Mouse (Mus musculus) monocyte, adult 2 months (primary cell): Measurements from ENCODE around the gene Ghdc.

Experiments used
- DNase-seq, 2 experiments: peaks; one replicate each; pipeline ENCODE4 v3.0.0; 2022; ENCODE audit warnings: low spot score in 2 of 2, low read depth in 1 of 2

The Ghdc gene

DNA sequence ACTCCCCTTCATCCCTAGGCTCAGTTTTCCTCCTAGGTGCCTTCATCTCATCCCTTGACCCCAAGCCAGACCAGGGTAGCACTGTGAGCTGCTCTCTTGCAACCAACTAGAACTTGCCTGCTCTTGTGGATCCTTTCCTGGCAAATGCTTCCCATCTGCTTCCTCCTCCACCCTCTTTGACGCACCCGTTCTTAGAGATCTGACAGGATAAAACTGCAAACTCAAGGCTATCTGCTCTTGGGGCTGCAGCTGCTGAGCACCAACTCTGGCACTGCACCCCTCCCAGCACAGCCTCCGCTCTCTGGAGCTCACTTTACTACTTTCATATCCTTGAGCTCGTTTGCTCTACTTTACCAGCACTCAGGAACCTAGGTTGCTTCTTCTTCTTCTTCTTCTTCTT is 22.1 kb downstream of the Ghdc start:
- DNase-seq: no peak

DNA sequence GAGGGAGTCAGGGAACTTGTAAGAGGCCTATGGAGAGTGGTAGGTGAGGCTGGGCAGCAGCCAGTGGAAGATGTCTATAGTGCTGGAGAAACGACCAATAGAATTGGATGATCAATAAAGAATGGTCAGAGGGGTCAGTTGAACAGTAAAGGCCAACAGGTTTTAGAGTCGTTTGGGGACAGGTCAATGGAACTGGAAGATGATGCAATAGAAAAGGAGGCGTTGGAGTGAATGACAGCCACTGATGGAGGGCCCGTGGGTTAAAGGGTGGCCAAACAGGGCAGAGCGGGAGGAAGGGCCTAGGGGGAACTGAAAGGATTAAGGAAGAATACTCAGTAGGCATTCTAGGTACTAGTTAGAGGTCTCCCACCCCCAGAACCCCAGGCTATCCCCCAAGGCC is 23.6 kb downstream of the Ghdc start:
- DNase-seq: no peak

DNA sequence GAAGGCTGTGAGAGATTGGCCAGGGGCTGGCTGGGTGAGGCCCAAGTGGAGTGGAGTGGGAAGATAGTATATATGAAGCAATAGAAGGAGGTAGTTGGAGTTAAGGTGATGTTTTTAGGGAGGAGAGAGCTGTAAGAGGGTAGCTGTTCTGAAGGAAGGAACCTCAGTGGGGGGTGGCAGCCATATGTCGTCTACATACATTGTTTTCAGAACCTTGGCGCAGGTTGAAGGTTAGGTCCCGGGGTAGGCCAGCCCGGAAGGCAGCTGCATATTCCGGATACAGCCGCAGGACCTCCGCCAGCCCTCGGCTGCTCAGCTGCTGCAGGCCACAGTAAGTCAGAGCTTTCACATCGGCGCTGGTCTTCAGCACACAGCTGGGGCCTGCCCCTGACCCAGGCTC is 24.2 kb downstream of the Ghdc start:
- DNase-seq: no peak

DNA sequence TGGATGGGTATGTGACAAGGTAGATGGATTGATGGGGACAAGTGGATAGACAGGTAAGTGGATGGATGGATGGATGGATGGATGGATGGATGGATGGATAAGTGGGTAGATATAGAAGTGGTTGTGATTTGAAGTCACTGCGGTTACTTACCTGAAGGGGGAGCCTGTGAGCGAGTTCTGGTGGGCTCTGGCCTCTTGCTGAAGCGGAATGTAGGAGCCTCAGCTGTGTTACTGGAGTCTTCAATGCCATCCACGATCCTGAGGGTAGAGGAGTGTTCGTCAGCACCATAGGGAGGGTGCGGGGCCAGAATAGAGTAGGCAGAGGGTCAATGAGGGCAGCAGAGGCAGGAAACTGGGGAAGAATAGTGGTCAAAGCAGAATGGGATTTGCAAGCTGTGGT is 25.7 kb downstream of the Ghdc start:
- DNase-seq: no peak

DNA sequence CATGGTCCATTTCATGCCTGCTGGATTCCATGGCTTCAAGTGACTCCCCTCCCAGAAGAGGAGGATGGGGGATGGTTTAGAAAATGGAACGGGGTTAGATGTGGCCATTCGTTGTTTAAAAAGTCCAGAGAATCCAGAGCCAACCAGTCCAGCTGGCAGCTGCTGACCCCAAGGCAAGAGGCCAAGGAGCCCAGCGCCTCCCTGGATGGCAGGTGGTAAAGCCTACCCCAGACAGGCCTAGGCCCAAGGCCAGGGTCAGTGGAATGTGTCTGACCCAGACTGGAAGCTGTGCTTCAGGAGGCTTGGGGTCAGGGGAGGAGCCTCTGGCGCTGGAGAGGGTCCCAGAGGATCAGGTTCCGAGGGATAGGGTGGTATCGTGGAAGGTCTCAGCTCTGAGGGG is 29.4 kb downstream of the Ghdc start:
- DNase-seq: no peak

DNA sequence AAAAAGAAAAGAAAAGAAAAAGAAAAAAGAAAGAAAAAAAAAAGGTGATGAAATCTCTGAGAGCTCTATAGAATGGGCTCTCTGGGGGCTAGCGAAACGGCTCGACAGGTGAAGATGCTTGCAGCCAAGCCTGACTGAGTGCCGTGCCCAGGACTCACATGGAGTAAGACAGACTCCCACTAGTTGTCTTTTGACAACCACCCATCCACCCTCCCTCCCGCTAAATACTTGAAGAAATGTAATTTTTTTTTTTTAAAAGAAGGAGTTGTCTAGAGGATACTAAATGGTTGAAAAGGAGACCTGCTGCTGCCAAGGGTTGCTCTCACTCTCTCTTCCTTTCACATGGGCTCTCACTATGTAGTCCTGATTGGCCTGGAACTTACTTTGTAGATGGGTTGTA is 32.0 kb downstream of the Ghdc start:
- no peak for DNase-seq

DNA sequence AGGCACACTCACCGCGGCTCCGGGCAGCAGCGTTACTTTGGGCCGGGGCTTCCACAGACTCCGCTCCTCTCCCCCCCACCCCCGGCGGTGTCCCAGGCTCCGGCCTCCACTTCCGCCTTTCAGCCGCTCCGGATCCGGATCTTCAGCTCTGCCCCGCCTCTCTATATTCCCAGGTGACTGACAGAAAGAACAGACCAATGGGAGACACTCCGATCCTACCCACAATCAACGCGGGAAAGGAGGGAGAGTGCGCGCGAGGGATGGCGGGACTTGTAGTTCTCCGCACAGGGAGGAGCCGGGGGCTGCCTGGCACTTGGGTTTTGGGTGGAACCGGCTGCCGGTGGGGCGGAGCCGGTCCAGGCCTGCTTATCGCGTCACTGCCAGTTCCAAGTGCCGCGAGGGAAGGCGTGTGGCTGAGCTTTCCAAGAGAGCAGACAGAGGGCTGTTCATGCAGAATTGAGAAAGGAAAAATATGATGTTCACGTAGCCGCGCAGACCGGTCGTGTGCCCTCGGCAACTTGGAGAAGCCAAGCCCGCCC is 32.6 kb downstream of the Ghdc start, which contains the start of gene Rab5c:
Gene Rab5c, minus strand, starts transcription at position 150 of the 539 bp plus-strand sequence.
- DNase-seq: peak; percentile 96 to 99

DNA sequence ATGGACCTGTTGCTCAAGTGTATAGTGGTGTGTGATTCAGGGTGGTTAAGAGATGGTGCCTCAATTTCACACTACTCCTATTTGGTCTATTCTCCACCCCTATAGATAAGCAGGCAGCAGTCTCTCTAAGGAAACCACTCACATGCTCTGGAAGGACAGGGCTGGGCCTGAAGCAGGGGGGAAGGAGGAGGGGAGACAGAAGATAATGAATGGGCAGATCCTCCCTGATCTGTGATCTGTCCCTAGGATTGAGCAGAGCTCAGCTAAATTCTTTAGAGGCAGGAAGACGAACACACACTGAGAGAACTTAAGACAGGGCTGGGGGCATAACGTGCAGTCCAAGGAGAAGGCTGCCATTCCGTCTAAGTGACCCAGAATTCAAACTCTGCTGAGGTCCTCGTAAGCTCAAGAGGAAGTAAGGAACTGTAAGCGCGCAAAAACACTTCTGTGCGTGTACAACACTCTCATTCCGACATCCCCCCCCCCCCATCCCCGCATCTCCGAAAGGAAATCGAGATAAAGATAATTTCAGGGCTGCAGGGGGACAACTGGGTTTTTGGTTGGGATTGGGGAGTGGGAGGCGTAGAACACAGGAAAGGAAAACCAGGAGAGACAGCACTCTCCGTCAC is 33.5 kb downstream of the Ghdc start:
- DNase-seq: no peak

DNA sequence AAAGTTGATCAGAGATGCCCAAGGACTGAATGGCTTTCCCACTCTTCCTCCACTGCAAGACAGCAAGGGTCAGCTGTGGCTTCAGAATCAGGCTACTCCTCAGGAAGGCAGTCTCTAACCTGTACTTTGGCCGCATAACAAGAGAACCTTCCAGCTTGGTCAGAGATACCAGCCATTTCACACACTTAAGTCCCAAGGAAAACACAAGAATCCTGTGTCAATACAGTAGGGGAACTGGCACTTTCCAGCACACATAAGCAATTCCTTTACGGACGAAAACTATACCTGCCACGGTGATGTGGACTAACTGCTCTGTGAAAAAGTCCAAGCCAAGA is 34.0 kb downstream of the Ghdc start:
- no peak for DNase-seq

DNA sequence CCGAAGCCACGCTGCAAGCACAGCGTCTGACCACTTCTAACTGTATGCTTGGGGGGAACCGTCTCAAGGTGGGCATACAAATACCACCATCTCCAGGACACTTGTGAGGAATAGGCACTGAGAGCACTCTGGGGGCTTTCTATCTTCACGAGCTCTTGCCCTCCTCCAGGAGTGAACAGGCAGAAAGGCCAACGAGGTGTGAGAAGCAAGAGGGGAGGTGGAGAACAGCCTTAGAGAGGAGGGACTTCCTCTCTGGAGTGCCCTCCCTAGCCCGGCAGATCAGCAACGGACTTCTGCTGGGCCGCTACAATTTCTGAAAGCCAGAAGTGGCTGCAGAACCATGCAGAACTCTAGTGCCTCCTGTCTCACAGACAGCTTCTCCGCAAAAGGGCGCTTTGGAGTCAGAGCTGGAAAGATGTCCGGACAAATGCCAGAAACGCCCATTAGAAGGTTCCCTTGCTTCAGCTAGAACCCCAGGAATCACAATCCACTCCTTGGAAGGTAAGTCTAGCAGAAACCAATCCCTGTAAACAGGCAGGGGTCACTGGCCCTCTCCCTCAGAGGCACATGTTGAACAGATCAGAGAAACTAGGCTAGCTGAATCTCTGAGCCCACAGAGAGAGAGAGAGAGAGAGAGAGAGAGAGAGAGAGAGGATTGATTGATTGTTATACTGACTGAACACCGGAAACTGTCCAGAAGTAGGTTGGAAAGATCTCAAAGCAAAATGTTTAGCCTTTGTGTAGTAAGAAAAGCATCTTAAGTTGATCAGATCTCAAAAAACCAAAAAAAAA is 34.6 kb downstream of the Ghdc start:
- no peak for DNase-seq

DNA sequence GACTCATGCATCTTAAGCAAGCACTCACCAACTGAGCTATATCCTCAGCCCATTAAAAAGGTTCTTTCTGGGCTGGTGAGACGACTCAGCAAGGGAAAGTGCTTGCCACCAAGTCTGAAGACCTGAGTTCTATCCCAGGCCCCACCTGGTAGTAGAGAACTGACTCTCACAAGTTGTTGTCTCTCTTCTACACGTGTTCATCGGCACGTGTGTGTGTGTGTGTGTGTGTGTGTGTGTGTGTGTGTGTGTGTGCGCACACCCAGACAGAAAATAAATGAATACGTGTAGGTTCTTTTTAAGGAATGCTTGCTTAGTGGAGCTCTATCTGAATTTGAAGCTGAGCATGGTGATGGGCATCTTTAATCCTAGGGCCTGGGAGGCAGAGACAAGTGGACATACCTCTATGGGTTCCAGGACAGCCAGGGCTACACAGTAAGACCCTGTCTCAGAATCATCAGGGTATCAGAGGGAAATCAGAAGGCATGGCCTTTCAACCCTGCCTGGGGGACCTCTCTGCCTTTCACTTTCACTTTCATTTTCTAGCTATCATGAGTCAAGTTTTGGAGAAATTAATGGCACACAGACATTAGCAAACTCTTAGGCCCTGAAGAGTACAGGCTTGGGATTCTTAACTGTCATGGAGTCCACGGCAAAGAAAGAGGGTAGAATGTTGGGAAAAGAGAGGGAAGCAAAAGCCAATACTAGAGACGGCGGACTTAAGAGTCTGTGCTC is 35.5 kb downstream of the Ghdc start:
- DNase-seq: no peak

DNA sequence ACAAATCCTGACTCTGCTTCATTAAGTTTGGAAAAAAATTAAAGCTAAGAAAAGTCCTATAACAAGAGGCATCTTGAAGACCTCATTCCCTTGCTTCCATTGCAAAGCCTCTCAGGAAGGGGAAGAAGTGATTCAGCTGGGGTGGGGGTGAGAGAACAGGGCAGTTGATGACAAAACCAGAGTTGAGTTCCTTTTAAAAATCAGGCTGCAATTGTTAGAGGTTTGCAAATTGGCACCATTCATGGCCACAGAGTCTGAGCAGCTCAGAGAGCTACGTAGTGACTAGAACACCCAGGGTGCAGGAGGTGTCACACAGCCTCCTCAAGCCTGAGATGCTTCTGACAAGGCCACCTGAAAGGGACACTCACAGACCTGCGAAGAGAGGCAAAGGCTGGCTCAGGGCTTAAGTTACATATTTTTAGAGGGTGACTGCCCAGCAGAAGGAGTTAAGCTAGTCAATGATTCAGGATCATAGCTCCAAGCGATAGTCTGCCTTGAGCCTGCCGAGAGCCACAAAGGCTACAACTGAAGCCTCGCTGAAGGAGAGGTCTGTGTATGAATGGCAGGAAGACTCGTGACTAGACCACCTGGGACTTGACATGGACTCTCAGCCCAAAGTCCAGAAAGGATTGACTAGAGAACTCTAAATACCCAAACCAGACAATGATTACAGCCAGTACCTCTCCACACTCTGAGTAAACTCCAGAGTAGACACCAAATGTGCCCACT is 40.1 kb downstream of the Ghdc start:
- no peak for DNase-seq

DNA sequence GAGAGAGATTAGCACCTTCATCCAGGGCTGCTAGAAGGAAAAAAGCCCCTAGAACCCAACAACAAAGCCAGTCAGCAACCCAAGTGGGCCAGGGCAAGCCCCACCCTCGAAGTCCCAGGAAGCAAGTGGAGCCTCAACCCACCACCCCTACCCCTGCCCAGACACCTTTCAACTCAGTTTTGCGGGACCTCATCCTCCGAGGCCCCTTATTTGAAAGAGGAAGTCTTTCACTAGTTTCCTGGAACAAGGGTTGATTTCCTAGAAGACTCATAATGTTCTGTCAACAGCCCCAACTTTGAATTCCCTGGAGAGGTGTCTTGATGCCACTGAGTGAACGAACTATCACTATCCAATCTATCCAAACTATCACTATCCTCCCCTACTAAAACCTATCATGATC is 40.8 kb downstream of the Ghdc start:
- DNase-seq: no peak

DNA sequence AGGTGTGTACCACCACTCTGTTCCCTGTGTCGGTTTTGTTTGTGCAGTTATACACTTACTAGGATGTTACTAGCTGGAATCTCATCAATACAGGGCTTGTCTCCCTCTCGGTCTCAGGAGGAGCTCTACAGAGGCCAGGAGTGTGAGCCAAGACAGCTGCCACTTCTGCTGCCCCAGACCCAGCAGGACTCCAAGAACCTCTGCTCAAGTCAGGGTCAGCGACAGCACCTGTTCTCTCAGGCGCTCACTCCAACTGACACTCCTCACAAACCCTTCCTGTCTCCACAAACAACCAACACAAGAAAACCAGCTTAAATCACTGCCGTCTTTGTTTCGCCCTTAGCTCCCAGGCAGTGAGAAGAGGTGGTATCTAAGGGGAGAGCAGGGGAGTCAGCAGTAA is 42.2 kb downstream of the Ghdc start:
- DNase-seq: no peak

DNA sequence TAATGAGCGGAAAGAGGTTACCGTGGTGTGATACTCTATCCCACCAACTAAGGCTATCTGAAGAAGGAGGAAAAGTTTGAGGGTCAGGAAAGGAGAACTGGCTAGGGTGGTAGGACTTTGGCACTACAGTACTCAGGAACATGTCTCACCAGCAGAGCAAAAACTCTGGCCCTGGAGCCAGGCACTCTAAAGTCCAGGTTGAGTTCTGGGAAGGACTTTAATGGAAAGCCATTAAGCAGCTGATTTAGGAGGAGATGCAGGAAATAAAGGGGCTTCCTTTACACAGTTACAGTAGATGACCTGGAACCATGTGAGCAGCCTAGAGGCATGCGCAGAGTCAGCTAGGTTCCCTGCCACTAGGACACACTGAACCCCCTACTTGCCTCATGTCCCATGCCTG is 43.6 kb downstream of the Ghdc start:
- no peak for DNase-seq

DNA sequence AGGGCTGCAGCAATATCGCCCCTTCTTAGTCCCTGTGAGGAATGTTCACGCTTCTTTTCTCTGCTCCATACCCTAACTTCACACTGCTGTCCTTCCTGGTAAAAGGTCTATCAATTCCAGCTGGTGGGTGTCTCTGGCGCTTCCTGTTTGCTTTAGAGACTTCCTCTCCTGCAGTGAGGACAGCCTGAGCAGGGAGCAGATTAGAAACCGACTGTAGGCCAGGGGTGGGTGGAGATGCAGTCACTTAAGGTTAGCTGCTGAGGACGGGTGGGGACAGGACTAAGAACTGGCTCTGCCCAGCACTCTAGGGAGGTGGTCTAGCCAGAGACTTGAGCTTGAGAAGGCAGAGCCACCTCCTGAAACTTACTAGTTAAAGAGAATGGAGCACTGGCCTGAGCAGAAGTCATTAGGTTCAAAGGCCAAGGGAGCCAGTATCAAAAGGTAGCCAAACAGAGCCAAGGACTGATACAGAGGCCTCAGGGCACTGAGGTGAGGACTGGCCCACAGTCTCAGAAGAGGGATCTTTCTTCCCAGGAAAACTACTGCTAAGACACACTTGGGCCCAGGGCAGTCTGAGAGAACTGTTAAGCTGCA is 45.7 kb downstream of the Ghdc start:
- DNase-seq: no peak

DNA sequence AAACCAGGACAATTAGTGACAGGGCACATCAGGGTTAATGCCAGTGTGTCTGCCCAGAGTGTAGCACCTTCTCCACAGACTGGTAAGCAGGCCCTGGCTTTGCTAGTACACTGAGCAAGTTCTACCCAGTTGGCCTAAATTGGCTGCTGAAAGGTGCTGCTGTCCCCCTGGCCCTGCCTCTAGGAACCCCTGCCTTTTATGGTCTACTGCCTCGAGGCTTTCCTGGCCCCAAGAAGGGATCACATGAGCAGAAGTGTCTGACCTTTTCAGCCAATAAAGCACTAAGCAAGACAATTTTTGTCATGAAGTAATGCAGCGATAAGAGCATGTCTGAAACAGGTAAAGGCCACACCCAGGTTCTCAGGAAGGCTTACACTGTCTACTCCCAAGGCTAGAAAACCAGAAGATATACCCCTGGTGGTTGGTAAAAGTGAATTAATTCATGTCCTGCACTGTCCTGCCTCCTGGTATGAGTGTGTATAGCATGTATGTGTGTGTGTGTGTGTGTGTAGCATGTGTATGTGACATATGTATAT is 48.2 kb downstream of the Ghdc start:
- no peak for DNase-seq

DNA sequence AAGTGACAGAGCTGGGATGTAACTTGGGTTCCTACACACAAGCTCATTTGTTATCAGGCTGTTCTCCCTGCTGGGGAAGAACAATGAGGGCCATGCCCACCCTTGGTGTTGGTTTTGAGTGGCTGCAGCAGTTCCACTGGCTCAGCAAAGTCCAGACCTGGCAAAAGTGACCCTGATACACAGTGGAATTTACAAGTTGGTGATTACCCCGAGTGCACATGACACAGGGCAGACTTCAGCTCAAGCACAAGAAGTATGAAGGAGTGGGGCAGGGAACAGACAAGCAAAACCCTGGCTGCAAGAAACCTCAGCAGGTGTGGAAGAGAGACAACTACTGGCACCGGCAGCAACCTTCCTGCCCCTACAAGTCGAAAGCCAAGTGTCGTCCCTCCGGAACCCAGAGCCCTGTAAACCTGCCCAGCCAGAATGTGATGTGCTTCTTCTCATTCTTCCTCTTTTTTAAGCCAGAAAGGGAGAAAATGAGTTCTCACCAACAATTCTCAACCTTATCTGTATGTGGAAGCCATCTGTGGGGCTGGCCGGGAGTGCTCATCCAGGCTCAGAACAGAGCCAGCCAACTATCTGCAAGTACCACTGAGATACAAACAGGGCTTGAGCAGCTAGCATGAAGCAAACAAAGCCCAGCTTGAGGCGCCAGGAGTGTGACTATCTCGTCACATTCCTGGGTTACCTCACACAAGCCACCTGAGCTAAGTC is 48.8 kb downstream of the Ghdc start:
- no peak for DNase-seq

DNA sequence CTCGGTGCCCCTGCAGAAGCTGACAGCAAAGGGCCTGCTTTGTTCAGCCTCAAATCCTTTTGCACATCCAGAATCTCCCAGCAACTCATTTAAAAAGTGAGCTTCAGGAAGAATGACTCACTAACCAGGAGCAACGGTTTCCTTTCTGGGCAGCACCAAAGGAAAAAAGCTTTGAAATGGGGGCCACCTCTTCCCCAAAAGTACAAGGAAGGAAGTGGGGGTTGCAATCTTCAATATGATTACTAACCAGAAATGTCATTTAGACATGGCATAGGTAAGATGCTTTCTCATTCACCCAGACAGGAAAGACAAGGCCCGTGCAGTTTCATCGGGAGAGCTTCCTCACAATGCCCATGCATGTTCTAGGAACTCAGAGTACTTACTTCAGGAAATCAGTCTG is 49.5 kb downstream of the Ghdc start:
- DNase-seq: no peak

DNA sequence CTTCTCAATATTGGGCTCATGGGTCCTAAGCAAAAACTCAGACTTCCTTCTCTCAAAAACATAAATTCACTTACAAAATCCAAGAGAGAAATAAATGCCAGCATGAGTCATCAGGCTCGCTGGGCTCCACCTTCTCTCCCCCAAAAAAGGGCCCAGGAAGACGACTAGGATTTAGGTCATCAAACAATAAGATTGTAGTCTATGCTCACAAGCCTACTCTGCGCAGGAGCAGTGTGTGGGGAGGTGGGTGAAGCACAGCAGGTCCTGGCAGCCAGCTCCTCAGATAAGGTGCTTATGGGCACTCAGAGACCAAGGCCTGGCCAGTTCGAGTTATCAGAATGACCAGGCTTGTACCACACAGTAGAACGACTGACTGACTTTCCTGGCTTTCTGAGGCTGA is 50.4 kb downstream of the Ghdc start:
- no peak for DNase-seq
